Mouse (Mus musculus) adrenal gland, postnatal 4 days (tissue): ENCODE measurements around the gene D3Ertd254e. TPM values are rescaled to one million over a fixed set of nuclear protein-coding genes. Genes with fewer than 3 reads are reported as not detected.
"Not testable (repeated sequence)": the region's sequence is repeated elsewhere in the genome, so short reads cannot be mapped to it uniquely, and the experiment has no call there.

Source experiments
- DNase-seq, 2 experiments: peaks; one replicate each; pipeline ENCODE4 v3.0.0; 2021 to 2022; ENCODE audit warnings: low spot score in 2 of 2, mixed read lengths in 2 of 2
- long read RNA-seq, 2 experiments: library from polyadenylated mRNA; stranded (forward); transcript quantifications; one replicate each; pipeline ENCODE4 v2.0.0; 2021
- total RNA-seq, 2 experiments: library from RNA; stranded (reverse); gene quantifications; 2 replicates each; pipeline ENCODE4 v1.2.3; 2021

The D3Ertd254e gene
- 10 to 100 TPM; 10.9 to 11.8 TPM for total RNA-seq
- long read RNA-seq, experiment 1, full-length matches to known transcripts, result 2 of 3 reads
- long read RNA-seq, experiment 1, partial matches to known transcripts, result 0 of 3 reads
- long read RNA-seq, experiment 1, other reads (novel, unspliced or antisense), result 1 of 3 reads
- long read RNA-seq, experiment 2, full-length matches to known transcripts, result 2 of 2 reads
- long read RNA-seq, experiment 2, partial matches to known transcripts, result 0 of 2 reads
- long read RNA-seq, experiment 2, other reads (novel, unspliced or antisense), result 0 of 2 reads

GRCm38 (mm10) chr3:36150934-36151686 is at the start of gene D3Ertd254e:
Gene D3Ertd254e, plus strand, starts transcription at chr3:36151017.
- DNase-seq, result peak; percentile 52 to 73

GRCm38 (mm10) chr3:36116076-36116475 is 34.7 kb upstream of the D3Ertd254e start:
- no peak for DNase-seq

GRCm38 (mm10) chr3:36119684-36120548 is 30.9 kb upstream of the D3Ertd254e start:
- DNase-seq, result no peak

DNA sequence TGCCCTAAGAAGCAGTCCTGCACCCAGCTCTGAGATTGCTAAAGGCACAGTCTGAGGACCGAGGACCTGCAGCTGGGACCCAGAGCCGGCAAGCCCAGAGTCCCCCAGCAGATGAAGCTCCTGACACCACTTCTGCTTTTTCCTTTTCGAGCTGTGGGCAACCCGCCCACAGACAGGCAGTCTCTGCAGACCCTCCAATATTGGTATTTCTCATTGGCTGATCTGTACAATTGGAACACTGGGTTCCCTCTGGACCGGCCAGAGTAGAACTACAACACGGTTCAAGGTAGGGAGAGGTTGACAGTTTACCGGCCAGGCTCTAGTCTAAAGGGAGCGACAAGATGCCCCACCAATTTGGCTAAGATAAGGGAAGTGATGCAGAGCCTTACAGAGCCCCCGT is 24.6 kb upstream of the D3Ertd254e start:
- not testable (repeated sequence) for DNase-seq

DNA sequence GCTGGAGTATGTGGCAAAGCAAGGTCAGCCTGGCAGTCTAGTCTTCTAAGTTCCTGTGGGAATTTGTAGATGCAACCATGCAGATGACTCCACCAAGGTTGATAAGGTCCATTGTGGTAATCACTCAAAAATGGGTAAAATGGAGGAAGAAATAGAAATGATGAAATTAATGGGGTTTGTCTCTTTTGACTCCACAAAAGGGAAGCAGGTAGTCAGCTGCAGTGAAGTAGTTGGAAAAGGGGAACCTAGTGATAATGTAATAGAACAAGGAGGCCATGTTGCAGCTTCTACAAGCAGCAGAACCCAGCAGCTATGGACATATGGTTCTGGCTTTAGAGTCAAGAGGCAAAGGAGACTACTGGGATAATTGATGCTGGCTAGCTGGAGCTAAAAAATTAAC is 14.7 kb upstream of the D3Ertd254e start:
- no peak for DNase-seq

DNA sequence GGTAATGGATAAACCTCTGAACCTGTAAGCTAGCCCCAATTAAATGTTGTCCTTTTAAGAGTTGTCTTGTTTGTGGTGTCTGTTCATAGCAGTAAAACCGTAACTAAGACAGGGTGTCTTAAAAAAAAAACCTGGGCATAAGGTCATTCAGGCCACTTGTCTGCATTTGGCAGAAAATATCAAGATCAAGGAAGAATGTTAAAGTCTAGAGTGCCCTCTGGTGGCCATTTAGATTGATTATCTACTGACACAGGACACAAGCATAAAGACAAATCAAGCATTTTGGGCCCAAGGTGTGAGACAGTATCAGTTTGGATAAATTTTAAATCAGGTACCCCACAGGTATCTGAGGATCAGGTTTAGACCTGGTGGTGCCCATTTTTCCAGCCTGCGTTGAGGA is 13.3 kb upstream of the D3Ertd254e start:
- no peak for DNase-seq

- no peak for DNase-seq
These were observed 12.6 kb upstream of the D3Ertd254e start for GRCm38 (mm10) chr3:36138171-36138660.

DNA sequence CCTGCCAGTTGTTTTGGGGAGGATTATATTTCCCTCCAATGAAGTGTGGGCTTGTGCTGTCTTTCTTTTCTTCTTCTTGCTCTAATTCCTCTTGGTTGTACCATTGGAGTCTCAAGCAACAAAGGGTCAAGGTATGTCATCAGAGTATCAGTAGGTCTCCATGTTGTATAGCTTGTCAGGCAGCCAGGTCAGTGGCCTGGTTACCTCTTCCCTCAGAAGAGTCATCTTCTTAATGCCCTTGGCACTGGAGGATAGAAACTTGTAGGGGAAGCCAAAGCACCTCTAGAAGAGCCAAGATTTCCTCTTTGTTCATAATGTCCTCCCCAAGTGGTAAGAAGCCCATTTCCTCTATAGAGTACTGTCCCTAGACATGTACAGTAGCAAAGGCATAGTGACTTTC is 11.8 kb upstream of the D3Ertd254e start:
- DNase-seq, result no peak

DNA sequence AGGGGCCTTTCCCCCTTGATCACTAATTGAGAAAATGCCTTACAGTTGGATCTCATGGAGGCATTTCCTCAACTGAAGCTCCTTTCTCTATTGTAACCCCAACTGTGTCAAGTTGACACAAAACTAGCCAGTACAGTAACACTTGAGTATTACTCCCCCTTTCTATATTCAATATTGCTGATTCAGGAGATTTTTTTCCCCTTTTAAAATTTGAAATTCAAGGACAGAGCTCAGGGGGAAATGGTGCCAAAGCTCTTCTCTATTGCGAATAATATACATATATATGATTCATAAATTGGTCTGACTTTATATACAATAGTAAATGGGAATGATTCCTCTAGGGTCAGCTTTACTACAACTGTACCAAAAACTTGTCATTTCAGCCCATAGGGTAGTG is 282 bp upstream of the D3Ertd254e start:
- no peak for DNase-seq

GRCm38 (mm10) chr3:36155268-36155667 is 4.5 kb downstream of the D3Ertd254e start:
- no peak for DNase-seq

GRCm38 (mm10) chr3:36170670-36171210 is 19.9 kb downstream of the D3Ertd254e start:
- DNase-seq, result no peak

DNA sequence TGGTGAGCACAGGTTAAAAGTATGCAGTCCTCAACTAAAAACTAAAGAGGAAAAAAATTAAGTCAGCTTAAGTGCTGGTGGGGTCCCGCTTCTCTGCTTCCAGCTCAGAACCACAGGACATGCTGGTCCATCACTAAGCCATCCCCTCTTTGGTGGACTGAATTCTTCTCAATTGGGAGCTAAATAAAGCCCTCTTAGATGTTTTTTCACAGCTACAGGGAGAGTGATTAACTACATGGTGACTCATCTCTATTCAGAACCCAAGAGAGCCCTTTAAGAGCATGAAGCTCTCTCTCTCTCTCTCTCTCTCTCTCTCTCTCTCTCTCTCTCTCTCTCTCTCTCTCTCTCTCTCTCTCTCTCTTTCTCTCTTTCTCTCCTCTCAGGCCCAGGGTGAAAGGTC is 20.5 kb downstream of the D3Ertd254e start:
- no peak for DNase-seq

DNA sequence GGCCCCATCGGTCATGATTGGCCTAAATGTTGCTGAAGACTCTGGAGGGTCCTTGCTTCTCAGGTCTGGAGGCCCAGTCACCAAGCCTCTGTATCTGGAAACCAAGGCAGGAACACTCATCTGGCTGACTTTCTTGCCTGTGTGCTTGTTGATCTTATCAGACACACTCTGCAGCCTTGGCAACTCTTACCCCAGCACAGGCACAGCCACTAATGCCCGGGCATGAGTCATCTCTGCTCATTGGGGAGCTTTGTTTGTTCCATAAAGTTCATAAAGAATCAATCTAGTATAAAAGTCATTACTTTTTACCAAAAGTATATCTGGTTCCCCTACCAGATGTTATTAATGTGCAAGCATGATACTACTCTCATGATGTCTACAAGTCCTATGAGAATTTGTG is 22.9 kb downstream of the D3Ertd254e start:
- DNase-seq, result no peak

DNA sequence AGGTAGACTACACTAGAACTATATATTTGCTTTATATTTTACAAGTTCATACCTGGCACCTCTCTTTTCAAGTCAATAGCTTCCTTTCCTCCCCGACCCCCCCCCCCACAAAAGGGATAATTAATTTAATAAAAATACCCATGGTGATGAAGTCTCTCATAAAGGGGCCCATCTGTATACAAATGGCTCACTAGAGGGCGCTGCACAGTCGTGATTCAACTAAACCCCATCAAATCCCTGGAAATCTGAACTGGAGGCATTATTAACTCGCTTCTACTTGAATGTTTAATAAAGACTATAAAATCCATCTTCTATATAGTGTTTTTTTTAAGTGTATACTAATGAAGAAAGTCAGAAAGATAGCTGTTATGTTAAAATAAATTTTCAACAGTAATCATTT is 30.7 kb downstream of the D3Ertd254e start:
- DNase-seq, result peak in 1 of 2 experiments; percentile 10

- no peak for DNase-seq
These were observed 35.7 kb downstream of the D3Ertd254e start for GRCm38 (mm10) chr3:36186510-36186909.

DNA sequence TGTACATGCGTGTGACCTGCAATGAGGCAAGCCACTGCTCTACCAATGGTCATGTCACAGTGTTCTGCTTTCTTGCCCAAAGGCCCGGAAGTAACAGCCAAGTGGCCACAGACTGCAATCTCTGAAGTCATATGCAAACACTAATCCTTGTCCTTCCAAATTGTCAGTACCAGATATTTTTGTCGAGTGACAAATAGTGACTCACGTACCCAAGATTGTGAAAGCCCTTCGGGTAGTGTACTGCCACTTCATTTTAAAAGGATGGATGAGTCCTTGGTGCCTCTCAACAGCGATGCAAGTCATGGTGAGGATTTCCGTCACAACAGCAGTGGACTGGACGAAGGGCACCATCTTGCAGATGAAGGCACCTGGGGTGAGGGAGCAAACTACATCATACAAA is 38.4 kb downstream of the D3Ertd254e start:
- DNase-seq, result no peak

DNA sequence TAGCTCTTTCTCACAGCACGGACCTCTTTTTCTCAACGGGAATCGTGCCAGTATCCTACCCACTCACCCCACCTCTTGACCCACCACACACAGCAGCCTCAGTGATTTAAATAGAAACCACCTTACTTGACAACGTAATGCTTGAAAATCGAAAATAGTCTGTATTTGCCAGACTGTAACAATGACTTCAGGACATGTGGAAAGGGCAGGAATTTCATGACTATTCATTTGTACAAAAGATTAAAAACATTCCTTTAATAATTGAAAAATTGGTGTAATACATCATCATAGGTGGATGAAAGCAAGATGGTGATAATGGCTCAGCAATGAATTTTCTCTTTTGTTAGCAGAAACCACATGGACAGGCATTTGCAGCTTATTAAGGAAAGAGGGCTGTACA is 50.3 kb downstream of the D3Ertd254e start:
- DNase-seq, result no peak

DNA sequence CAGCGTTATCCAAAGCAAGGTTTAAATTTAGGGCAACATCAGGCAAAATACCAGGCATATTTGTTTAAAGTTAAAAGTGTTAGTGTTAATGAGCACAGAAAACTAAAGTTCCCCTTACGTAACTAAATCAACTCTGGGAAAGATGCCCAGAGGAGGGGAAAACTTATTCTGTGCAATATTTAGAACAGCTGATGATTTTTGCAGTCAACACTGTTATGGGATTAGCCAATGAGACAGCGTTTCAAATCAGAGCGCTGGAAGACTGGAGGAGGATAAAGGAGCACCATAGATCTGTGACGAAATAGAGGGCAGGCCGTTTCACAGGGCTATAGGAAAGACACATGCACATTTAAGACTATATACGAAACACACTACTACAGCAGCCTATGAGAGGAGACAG is 52.1 kb downstream of the D3Ertd254e start:
- DNase-seq, result no peak

- no peak for DNase-seq
These were observed 56.9 kb downstream of the D3Ertd254e start for GRCm38 (mm10) chr3:36207520-36208264.

DNA sequence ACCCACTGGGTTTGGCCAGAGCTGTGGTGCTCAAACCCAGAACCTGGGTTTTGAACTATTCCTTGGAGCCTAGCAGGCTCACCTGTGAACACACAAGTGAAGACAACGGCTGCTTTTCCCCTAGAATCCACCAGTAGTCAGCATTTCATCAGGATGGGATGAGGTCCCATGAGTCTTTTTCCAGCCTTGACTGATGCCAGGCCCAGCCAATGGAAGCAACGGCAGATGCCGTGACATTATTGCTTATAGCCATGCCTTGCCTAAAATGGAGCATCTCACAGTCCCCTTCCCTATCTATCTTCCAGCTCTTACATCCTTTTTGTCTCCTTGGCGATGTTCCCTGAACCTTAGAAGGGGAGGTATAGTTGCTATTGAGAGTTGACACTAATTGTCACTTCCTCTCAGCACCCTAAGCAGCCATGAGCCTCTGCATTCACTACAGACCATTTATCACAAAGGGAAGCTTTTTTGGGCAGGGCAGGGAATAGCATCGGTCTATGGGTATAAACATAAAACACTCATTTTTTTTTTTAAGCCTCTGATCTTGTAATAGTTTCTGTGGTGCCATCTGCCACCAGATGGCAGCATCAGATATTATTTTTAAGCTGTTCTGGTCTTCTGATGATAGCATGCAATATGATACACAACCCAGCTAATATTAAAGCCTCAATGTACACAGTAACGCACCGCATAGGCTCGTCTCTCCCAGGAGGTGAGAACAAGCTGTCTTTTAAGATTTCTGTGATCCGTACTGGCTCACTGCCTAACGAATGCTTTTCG is 59.1 kb downstream of the D3Ertd254e start:
- no peak for DNase-seq
